Comparison of ENCODE assay signal across 10 mouse cellular contexts in the genomic region with DNA sequence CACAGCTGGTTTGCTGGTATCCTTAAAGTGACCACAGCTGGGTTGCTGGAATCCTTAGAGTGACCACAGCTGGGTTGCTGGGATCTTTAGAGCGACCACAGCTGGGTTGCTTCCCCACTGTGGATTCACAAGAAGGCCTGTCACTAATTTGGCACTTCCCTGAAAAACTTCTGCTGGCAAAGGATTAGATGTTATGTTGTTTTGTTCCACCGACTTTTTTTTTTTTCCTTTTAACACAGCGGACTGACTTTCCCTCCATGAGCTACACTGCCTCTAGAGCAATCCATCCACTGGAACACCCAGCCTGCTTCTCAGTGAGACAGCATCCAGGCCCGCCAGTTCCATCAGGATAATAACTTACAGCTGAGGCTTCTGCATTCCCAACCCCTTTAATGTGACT.
DNase-seq lines count a peak whose midpoint lies in the region; ATAC-seq lines count a peak whose summit lies in the region.
"Had no signal": no experiment of that assay in that cellular context is flagged by ENCODE, and none has a peak within 500 bp of the region (broad histone marks: within the 10 kb centered on the region; RNA-seq: fewer than 3 reads in every experiment).

No protein-coding gene starts in this region.

- peak; percentile 96 for DNase-seq in heart, adult 11 months
- DNase-seq in heart, embryonic 10.5 days (ENCODE audit: low spot score), result no peak
- DNase-seq in ovary, adult 18-20 months (ENCODE audit: low spot score), result peak; percentile 12
- no peak for DNase-seq in ovary, postnatal 36 days (ENCODE audit: low spot score)
- peak; percentile 64 for DNase-seq in kidney, postnatal 14 days
- DNase-seq in cerebellum, postnatal 14 days, result no peak
- DNase-seq: liver, embryonic 13.5 days had no signal

- WGBS in heart, embryonic 10.5 days, result 20% methylated on average over 4 of the region's 4 CpGs
- 19% methylated on average over 4 of the region's 4 CpGs for WGBS in stomach, embryonic 16.5 days
- 16% methylated on average over 4 of the region's 4 CpGs for whole genome bisulfite sequencing in midbrain, embryonic 13.5 days

- no peaks in the 10 kb centered on the region for H3K4me1 ChIP-seq in heart, embryonic 10.5 days
- H3K4me1 ChIP-seq in stomach, embryonic 16.5 days (ENCODE audit: control insufficient read depth, insufficient read depth, low read length), result no peaks in the 10 kb centered on the region; the same call in 1 of the 2 replicates
- no peaks in the 10 kb centered on the region for H3K4me1 ChIP-seq in midbrain, embryonic 13.5 days (replicated peaks)
- H3K4me1 ChIP-seq: liver, embryonic 13.5 days had no signal

- H3K27me3 ChIP-seq in heart, embryonic 10.5 days (ENCODE audit: insufficient read depth, poor library complexity, severe bottlenecking), result peaks cover 39% of the 10 kb centered on the region
- H3K27me3 ChIP-seq in stomach, embryonic 16.5 days (ENCODE audit: control insufficient read depth, insufficient read depth, low read length), result no peaks in the 10 kb centered on the region; the same call in 1 of the 2 replicates
- peaks cover 10% of the 10 kb centered on the region for H3K27me3 ChIP-seq in midbrain, embryonic 13.5 days
- H3K27me3 ChIP-seq: liver, embryonic 13.5 days had no signal

- H3K9me3 ChIP-seq in heart, embryonic 10.5 days, result no peaks in the 10 kb centered on the region
- no peaks in the 10 kb centered on the region for H3K9me3 ChIP-seq in stomach, embryonic 16.5 days (replicated peaks; ENCODE audit: control insufficient read depth, low read length)
- no peaks in the 10 kb centered on the region for H3K9me3 ChIP-seq in midbrain, embryonic 13.5 days
- H3K9me3 ChIP-seq: liver, embryonic 13.5 days had no signal

- no peak overlapping the region for H3K4me2 ChIP-seq in stomach, embryonic 16.5 days (ENCODE audit: low read depth, low read length)
- no peak overlapping the region for H3K4me2 ChIP-seq in midbrain, embryonic 13.5 days (replicated peaks)
- H3K4me2 ChIP-seq: liver, embryonic 13.5 days had no signal

- H3K4me3 ChIP-seq in heart, embryonic 10.5 days, result no peak overlapping the region
- H3K4me3 ChIP-seq in stomach, embryonic 16.5 days (replicated peaks; ENCODE audit: low read length), result no peak overlapping the region
- H3K4me3 ChIP-seq in midbrain, embryonic 13.5 days (replicated peaks), result no peak overlapping the region
- H3K4me3 ChIP-seq: erythroblast, embryonic 14.5 days; liver, embryonic 13.5 days had no signal

- no peaks in the 10 kb centered on the region for H3K36me3 ChIP-seq in heart, embryonic 10.5 days
- no peaks in the 10 kb centered on the region for H3K36me3 ChIP-seq in stomach, embryonic 16.5 days (ENCODE audit: control insufficient read depth, insufficient read depth, low read length)
- H3K36me3 ChIP-seq in midbrain, embryonic 13.5 days, result no peaks in the 10 kb centered on the region
- H3K36me3 ChIP-seq: liver, embryonic 13.5 days had no signal

- H3K27ac ChIP-seq in heart, embryonic 10.5 days, result no peak overlapping the region
- H3K27ac ChIP-seq in stomach, embryonic 16.5 days (ENCODE audit: low read length), result no peak overlapping the region
- H3K27ac ChIP-seq in midbrain, embryonic 13.5 days, result no peak overlapping the region
- H3K27ac ChIP-seq: liver, embryonic 13.5 days had no signal

- no peak overlapping the region for H3K9ac ChIP-seq in stomach, embryonic 16.5 days (ENCODE audit: low read length)
- no peak overlapping the region for H3K9ac ChIP-seq in midbrain, embryonic 13.5 days (replicated peaks)
- H3K9ac ChIP-seq: liver, embryonic 13.5 days had no signal

- peak; percentile 84 for ATAC-seq in stomach, embryonic 16.5 days (ENCODE audit: insufficient read depth, low FRiP score)
- no peak for ATAC-seq in midbrain, embryonic 13.5 days

Comparison
In these comparisons a context has a peak if more than half of its experiments do, and no peak if none do; other contexts are left out.
1. DNase-seq: peak in heart, adult 11 months (single experiment), ovary, adult 18-20 months (single experiment) and kidney, postnatal 14 days (single experiment); none in heart, embryonic 10.5 days (single experiment), ovary, postnatal 36 days (single experiment) and cerebellum, postnatal 14 days (0 of 2).